Mouse (Mus musculus) retina, postnatal 1 day (tissue): ENCODE results near the gene Plin5.

ENCODE experiments used
- DNase-seq: peaks from one replicate; pipeline ENCODE4 v3.0.0-alpha.2; 2012

The Plin5 gene

DNA sequence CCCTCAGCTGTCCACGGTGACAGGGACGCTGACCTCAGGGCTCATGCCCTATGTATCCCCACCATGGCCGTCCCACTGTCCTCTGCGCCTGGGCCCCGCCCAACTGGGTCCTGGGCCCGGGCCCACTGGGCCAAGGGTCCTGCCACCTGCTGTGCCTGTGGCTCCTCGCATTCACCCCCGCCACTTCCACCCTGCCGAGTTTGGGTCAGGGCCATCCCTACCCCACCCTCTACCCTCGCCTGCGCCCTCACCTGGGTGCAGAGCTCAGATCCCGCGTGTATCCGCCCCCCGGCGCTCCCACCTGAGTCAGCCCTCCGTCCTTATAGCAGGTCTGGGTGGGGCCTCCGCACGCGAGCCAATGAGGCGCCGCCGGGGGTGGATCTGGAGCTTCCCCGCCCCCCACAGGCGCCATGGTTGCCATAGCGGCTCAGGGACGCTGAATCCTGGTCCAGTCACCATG, at the start of gene Plin5:
TSS of gene Plin5 (minus strand) at position 346 of the 460 bp plus-strand sequence.
- peak; percentile 71 for DNase-seq

DNA sequence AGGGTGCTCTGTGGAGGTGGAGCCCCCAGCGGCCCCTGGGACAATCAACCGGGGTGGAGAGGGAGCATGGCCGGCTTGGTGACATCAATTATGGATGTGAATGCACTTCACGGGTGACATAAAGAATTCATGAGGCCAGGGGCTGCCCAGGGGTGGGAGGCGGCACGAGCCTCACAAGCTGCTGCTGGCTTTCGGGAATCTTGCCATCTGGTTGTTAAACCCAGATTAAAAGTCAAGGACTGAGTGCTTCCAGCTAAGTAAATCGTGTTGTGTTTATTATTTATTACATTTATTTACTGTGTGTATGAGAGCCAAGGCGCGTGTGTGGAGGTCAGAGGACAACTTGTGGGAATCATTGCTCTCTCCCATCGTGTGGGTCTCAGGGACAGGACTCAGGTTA, 48.3 kb upstream of the Plin5 start:
- DNase-seq, result peak; percentile 66

DNA sequence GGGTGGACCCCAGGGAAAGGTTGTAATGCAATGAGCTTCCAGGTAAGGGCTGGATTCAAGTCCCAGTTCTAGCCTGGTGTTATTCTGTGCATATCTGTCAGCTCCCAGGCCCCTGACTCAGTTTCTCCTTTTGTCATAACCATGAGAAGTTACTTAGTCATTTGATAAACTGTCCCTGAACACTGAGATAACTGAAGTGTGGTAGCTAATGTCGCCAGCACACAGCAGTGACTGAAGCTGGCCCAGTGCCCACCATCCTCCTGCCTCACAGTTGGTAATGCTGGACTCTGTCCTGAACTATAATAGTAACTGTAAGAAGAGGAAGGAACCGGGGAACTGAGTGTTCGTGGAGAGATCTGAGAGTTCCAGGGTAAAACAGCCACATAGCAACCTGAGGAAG, 47.1 kb upstream of the Plin5 start:
- no peak for DNase-seq

DNA sequence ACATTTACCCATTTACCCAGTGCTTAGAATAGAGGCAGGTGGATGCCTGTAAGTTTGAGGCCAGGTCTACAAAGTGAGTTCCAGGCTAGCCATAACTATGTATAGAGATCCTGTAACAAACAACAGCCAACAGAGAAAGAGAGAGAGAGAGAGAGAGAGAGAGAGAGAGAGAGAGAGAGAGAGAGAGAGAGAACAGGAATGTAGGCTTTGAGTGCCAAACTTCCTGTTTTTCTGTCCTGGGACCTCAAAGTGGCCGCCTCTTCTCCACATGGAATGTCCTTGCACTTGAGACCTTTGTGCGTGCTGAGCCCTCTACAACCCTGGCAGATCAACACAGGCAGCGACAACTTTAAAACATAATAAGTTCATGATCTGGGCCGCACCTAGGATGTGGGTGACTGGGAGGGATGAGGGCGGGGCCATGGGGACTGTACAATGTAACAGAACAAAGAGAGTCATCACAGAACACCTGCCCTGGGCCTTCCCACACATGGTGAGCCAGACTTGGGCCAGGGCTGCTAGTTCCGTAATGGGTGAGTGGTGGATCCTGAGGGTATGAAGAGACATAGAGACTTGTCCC, 46.2 kb upstream of the Plin5 start:
- no peak for DNase-seq

DNA sequence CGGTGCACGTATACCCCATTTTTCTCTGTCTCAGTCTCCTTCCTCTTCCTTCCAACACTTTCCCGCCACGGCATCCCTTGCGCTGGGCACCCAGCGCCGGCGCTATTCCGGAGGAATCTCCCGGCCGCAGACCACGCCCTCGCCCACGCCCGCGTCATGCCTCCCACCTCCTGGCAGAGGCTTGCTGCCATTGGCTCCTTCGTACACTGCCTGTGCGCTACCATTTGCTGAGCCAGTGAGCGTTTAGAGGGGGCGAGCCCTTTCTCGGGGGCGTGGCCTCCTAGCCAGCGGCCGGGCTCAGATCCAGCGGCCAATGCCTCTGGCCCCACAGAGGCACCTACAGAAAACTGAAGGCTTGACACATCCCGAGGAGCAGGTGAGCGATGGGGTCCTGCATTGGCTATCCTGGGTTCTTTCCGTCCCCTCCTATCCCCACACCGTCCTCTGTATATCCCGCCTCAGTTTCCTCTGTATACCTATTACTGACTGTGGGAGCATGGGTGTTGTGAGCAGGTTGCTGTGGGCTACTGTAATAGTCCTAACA, 44.9 kb upstream of the Plin5 start, which contains the start of gene Tnfaip8l1:
TSS of gene Tnfaip8l1 (plus strand) at position 247 of the 544 bp plus-strand sequence.
- peak; percentile 96 for DNase-seq

DNA sequence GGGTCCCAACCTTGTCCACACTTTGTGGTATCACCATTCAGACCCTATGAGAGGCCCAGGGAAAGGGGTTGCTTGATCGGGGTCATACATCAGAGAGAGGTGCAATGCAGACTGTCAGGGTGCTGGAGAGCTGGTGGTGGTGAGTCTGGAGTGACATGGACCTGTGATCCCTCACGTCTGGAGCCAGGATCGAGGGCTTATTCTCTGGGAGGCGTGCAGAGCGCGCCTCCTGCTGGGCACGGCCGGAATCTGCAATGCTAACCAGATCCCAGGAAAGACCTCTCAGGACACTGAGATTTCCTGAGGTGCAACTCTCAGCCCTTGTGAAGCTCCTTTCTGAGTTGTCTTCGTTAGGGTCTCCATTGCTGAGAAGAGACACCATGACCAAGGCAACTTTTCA, 42.3 kb upstream of the Plin5 start:
- peak; percentile 79 for DNase-seq

DNA sequence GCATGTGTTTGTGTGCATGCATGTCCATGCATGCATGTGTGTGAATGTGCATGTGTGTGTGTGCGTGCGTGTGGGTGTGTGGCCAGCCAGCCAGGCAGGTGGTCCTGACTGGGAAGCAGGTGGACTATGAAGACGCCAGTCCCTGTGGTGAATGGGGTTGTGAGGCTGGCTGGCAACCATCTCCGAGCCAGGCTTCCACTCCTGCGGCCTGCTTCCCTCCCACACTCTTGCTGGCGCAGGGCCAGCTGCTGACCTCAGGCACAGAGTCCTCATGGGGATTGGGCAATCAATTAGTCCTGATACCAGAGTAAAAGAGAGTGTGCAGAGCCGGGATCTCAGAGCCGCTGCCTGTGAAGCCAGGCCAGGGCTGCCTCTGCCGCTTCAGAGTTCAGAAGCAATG, 36.2 kb upstream of the Plin5 start:
- peak; percentile 93 for DNase-seq

DNA sequence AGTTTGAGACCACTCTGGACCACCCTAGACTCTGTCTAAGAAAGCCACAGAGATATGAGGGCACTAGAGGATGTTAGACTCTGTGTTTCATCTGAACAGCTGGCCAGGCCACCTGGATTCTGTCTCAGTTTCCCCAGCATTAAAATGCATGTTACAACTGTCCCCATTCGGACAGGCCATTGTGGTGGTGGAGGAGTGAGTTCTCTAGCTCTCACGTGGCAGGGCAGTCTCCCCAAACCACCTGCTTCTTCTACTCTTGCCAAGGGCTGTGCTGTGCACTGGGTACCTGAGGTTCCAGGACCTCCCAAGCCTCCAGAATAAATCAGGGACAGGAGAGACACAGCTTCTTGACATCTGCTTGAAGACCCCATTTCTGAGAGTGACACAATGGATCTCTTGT, 32.5 kb upstream of the Plin5 start:
- DNase-seq, result no peak

DNA sequence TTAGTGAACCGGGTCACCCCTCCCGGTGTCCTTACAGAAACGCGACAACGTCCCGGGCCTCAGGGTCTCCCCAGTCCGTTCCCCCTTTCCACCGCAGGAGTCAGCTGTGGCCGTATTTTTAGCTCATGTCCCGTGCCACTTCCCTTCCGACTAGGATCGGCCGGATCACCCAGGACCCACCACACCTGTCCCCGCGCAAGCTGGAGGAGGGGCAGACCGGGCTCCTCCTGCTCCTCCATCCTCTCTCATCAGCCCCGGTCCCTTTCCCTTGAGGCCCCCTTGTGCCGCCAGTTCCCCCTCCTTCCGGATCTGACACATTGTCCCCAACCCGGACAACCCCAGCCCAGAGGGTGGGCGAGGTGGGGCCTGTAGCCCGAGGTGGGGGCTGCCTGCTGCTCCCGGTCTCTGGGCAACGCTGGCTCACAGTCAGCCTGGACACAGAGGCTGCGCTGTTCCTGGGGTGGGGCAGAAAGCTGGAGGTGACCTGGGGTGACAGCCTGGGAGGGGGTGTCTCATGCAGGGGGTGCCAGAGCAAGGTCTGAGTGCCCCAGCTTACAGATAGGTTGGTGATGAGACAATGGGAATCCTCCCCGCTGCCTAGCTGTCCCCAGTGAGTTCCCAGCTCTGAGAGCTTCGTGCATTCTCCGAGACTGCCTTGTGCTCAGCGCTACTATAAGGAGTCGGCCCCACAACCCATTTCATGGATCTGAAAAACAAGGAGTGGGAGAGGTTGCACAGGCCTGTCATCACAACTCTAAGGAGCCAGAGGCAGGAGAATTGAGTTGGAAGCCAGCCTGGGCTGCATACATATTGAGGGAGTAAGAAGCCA, 31.6 kb upstream of the Plin5 start:
- peak; percentile 44 for DNase-seq

DNA sequence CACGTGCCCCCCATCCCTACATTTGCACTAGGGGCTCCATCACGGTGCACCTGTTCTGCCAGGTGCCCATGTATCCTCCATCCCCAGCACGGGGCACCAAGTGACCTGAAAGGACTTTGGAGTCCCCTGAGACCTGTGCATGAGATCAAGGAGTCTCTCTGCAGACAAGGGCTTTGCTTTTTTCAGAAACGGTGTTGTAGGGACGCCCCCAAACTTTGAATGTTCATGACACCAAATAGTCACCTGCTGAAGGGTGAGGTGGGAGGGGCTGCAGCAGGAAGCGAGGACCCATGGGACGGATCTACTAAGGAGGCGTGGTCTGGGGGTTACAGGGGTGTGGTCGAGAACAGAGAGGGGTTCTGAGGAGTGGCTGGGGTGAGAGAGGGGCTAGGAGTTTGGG, 30.9 kb upstream of the Plin5 start:
- no peak for DNase-seq

DNA sequence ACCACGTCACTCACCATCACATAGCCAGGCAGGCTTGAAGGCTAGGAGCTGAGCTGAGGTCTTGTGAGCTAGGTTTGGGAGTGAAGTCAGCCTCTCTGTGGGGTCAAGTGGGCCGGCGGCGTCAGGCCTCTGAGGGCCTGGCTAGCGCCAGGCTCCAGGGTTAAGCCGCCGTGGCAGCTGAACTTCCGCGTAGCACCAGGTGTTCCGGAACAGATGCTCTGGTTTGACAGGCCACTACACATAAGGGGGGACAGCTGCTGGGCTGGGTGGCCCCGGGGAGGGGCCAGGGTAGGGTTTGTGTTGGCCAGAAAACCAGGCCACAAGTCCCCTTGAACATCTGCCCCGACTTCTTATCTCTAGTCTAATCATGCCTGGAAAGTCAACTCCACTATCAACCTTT, 30.0 kb upstream of the Plin5 start:
- DNase-seq, result peak; percentile 53

DNA sequence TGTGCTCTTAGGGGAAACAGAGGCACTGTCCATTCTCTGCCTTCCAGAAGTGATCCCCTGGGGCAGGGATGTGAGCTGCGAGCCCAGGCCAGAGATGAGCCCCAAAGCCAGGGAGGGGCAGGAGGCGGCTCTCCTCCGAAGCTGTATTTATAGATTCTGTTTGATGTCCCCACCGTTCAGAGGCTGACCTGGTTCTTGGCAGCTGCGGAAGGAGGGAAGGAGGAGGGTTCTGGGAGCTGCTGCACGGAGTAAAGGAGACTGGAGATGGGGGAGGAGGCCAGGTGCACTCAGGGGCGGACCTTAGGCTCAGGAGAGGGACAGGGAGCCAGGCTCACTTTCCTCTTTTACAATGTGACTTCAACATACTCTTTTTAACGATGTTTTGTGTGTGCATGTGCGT, 28.7 kb upstream of the Plin5 start:
- DNase-seq, result no peak

DNA sequence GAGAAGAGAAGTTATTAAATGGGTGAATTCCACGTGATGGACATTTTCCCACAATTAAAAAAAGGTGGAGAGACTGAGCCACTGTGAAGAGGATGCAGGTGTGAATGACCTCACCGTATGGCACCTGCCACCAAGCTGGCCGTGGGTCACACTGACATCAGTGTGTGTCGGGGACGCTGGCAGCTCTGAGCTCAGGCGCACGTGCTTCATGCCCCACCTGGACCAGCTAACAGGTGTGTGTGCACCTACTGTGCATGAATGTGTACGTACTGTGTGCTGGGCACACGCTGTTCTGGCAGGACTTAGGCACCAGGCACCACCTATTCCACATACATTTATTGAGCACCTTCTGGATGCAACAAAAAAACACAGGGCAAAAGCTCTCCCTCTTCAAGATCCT, 27.1 kb upstream of the Plin5 start:
- DNase-seq, result no peak

DNA sequence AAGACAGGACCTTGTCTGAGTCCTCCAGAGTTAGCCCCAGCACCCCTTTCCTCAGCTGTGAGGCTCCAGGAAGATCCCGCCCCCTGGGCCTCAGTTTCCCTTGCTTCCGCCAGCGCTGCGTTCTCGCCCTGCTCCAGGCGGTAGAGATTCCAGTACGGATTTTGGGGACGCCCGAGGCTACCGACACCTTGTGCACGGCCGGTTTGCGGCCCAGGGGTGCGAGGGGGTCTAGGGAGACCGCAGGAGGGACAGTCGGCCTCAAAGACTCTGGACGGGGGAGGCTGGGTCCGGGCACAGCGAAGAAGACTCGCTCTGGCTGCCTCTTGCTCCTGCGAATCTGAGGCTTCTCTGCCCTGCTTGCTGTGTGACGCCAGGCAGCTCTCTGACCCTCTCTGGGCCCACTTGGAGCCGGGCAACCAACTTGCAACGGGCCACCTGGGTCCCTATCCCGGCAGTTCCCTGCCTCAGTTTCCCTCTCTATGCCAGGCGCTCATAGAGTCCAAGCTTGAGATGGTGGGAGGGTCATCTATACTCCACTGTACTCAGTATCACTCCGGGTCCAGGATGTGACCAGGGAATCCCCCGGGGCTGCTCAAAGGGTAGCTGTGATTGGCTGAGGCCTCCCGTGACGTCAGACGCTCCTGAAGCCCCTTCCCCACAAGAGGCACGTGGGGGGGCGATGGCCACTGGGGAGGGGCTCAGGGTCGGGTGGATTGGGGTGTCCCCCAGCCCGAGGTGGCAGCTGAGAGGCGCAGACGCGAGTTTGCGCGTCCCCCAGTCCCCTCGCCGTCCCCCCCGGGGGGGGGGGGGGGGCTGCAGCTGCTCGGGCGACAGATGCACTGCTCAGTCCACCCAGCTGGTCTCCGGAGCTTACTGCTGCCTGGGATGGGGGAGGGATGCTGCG, 24.6 kb upstream of the Plin5 start:
- DNase-seq, result peak; percentile 80

DNA sequence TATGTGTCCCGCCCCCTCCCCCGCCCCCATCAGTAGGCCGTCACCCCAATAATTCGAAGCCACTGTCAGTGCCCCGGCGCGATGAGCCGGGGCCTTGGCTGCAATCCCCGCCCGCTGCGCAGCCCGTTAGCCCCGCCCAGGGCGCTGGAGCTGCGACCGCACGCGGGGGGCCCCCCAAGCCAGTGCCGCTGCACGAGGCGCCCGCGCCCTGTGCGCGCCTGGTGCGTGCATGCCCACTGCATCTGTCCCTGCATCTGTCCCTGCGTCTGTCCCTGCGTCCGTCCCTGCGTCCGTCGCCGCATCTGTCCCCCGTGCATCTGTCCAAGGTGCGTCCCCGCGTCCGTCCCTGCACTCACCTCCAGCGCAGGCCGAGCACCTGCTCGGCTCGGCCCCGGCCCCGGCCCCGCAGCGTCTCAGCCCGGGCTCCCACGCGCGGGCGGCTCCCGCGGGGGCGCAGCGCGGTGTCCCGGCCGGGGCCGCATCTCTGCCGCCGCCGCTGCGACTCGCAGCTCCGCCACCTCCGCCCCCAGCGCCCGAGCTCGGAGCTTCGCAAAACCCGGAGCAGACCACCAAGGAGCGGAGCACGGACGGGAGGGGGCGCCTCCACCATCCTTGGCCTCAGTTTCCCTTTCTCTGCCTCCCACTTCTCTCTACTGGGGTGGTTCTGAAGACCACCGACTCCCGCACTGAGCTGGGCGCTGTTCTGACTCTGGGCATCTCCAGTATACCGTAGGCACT, 22.6 kb upstream of the Plin5 start, which contains the start of gene Sema6b:
TSS of gene Sema6b (minus strand) at position 486 of the 738 bp plus-strand sequence.
- peak; percentile 79 for DNase-seq

DNA sequence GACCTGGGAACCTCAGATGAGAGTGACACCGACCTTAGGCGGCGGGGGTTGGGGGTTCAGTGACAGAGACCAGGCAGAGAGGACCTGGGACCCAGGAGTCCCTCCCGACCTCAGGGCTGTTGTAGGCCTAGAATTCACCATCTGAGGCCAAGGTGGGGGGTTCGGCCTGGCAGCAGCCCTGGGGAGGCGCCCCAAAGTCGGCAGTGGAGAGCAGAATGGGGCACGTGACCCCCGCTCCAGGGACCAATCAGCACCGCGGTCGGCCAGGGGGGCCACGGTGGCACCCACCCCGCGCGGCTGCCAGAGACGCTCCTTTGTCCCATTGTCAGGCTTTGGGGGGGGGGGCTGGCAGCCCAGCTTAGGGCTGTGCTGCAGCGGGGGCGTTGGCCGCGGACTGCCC, 22.0 kb upstream of the Plin5 start:
- no peak for DNase-seq

DNA sequence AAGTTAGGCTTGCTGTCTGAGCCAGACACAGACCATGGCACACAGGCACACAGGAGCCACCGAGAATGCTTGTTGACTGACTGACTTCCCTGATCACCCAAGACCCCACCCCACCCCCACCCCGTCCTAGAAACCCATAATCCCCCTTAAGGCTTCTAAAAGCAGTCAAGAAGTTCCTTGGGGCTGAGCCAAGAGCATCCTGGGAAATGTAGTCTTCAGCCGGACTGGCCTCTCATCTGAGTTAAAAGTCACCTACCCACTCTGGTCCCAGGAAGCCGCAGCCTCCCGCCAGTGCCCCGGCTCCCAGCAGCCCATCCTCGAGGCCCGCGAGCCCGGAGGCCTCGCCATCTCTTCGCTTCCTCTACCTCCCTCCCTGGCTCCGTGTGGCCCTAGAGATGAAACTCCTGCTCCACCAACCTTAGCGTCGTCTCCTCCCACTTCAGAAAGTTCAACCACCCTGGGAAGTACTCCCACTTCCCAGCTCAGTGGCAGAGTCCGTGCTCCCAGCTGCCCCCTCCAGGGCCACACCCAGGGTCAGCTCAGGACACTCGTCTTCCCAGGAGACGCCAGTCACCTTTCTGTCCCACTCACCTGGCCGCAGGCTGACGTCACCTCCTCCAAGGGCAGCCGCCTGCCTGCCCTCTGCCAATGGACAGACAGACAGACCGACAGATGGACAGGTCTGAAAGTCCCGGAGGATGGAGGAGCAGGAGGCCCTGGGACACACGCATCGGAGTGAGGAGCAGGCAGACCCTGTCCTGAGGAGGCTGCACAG, 20.6 kb upstream of the Plin5 start:
- DNase-seq, result no peak

DNA sequence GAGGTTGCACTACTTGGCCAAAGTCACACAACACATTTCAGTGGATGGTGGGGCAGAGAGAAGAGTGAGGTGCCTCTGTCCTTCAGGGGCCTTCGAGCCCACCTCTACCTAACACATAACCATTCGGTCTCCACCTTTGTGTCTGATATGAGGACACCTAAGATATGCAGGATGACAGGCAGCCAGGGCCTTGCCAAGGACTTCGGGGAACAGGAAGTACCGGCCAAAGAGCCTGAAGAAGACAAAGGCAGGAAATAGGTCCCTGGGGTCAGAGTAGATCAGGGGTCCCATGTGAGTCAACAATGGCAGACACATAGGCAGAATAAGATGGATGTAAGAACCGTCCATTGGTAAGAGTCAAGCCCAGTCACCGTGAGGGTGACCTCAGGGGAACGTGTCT, 19.2 kb upstream of the Plin5 start:
- no peak for DNase-seq

DNA sequence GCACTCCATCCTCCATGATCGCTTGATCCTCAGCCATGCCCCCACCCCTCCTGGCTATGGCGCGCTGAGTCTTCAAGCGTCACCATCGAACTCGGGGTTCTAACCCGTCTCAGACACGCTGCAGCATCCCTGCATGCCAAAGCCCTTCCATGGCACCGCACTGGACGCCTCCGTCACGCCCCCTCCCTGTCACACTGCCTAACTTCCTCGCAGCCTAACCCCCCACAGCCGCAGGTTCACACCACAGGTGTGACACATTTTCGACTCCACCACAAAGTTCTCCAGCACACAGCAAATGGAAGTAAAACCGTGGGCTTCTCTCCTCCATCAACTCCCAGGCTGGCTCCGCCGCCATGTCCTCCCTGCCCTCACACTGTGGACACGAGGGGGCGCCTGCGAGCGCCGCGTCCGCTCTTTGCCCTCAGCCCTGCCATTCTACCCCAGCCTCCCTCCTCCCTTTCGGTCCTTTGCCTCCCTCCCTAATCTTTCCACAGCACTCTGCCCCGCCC, 17.1 kb upstream of the Plin5 start:
- DNase-seq, result peak; percentile 72

DNA sequence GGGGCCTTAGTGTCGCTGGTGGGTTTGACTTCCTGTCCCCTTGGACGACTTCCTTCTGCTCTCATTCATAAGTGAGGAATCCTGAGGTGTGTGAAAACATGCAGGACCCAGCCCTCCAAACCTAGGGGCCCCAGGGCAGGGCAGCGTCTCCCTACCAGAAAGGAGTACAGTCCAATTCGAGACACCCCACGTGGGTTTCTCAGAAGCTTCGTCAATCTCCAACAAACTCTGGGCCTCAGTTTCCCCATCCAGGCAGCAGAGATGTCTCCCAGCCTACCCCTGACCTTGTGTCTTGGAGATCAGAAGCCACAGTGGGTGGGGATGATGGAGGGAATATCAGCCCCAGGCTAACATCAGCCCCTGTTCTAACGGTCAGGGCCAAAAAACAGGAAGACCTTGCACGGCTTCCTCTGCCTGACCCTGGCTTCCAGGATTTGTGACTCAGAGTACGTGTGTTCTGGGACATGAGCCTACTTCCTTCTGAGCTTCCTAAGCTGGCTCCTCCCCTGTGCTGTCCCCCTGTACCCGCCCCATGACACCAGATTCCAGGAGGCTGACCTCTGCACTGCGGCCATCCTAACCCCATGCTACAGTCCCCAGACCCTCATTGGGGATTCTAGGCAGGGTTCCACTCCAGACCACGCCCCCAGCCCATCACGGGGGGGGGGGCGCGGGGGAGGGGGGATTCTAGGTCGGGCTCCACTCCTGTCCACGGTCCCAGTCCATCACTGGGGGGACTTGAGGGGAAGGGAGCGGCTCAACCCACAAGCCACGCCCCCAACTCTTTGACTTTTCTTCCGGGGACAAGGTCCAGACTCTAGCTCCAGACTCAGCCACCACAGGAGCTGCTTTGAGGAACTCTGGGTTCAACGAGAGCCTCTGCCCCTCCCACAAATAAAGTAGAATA, 16.3 kb upstream of the Plin5 start:
- DNase-seq, result no peak
